Mouse (Mus musculus) heart, embryonic 12.5 days (tissue): Measurements from ENCODE around the gene Taf11. TPM values are rescaled to one million over a fixed set of nuclear protein-coding genes. Genes with fewer than 3 reads are reported as not detected.

Source experiments
- polyA plus RNA-seq: library from polyadenylated mRNA; unstranded; fragments of >200 nt; fragmentation: Nextera tagmentation; extraction: Ambion mirVana; gene quantifications from 2 replicates; pipeline ENCODE4 v1.2.1, GENCODE M21; 2016

The Taf11 gene
- polyA plus RNA-seq, 1 experiment from 2014 or later, result 48.6 TPM

Other genes with a start within 250 kb of the Taf11 start
- gene Spdef, start 180.9 kb downstream of the Taf11 start, polyA plus RNA-seq, result 0.18 TPM in 1 of 2 replicates, not detected in the other
- 14.8 and 15.1 TPM in 2 replicates for gene D17Wsu92e, start 89.2 kb downstream of the Taf11 start, polyA plus RNA-seq
- 221 and 222 TPM in 2 replicates for gene Snrpc, start 71.7 kb downstream of the Taf11 start, polyA plus RNA-seq
- gene Uhrf1bp1, start 53.4 kb downstream of the Taf11 start, polyA plus RNA-seq, result 6.4 and 7.2 TPM in 2 replicates
- 11.5 and 12.1 TPM in 2 replicates for gene Anks1, start 538 bp downstream of the Taf11 start, polyA plus RNA-seq
- 0.23 and 1.1 TPM in 2 replicates for gene Tcp11, start 170.8 kb upstream of the Taf11 start, polyA plus RNA-seq
- gene Scube3, start 232.3 kb upstream of the Taf11 start, polyA plus RNA-seq, result 1.1 and 1.2 TPM in 2 replicates